Mouse (Mus musculus) adrenal gland (tissue): ENCODE results near the gene Eef2.
"Not testable (repeated sequence)": the region's sequence is repeated elsewhere in the genome, so short reads cannot be mapped to it uniquely, and the experiment has no call there.

Experiments used
- intact Hi-C: fragments of 180-260 bp; cut with DNase I; formaldehyde crosslinking; loops from one replicate; pipeline ENCODE4 v1.15.1; 2025

The Eef2 gene

GRCm38 (mm10) chr10:81198230-81198629, 21.8 kb downstream of the Eef2 start:
- intact Hi-C loops, result loop anchor here (5.0 kb wide), 1 partner anchor 34 kb away; the partner anchor contains the start of genes Atcay and Zfr2

GRCm38 (mm10) chr10:81198990-81199389, 22.6 kb downstream of the Eef2 start:
- intact Hi-C loops, result loop anchor here (5.0 kb wide), 1 partner anchor 33 kb away; the partner anchor contains the start of genes Atcay and Zfr2

- intact Hi-C loops, result no loop called here
Observed at GRCm38 (mm10) chr10:81200141-81200540, 23.7 kb downstream of the Eef2 start.

- intact Hi-C loops, result no loop called here
Observed at GRCm38 (mm10) chr10:81200605-81201287, 24.3 kb downstream of the Eef2 start.

GRCm38 (mm10) chr10:81201807-81202758, 25.7 kb downstream of the Eef2 start, which contains the start of gene Nmrk2:
Gene Nmrk2 (minus strand): TSS chr10:81202051.
- intact Hi-C loops, result no loop called here

GRCm38 (mm10) chr10:81202978-81203720, 26.7 kb downstream of the Eef2 start:
- intact Hi-C loops, result no loop called here

GRCm38 (mm10) chr10:81204137-81204536, 27.7 kb downstream of the Eef2 start:
- intact Hi-C loops, result no loop called here

GRCm38 (mm10) chr10:81210154-81210553, 33.7 kb downstream of the Eef2 start:
- intact Hi-C loops, result loop anchor here (10.0 kb wide), 1 partner anchor 245 kb away; the partner anchor contains the start of gene Nfic

- intact Hi-C loops, result loop anchor here (10.0 kb wide), 1 partner anchor 239 kb away; the partner anchor contains the start of gene Nfic
Observed at GRCm38 (mm10) chr10:81216260-81216659, 39.8 kb downstream of the Eef2 start.

GRCm38 (mm10) chr10:81216810-81217209, 40.4 kb downstream of the Eef2 start:
- intact Hi-C loops, result loop anchor here (10.0 kb wide), 1 partner anchor 238 kb away; the partner anchor contains the start of gene Nfic

GRCm38 (mm10) chr10:81217267-81217666, 40.8 kb downstream of the Eef2 start:
- intact Hi-C loops, result loop anchor here (10.0 kb wide), 1 partner anchor 238 kb away; the partner anchor contains the start of gene Nfic

GRCm38 (mm10) chr10:81217964-81218363, 41.5 kb downstream of the Eef2 start:
- intact Hi-C loops, result loop anchor here (2.0 to 10.0 kb wide), 2 partner anchors 23 to 237 kb away; partner anchors contain the start of gene Nfic

- intact Hi-C loops, result no loop called here
Observed at GRCm38 (mm10) chr10:81221402-81222015, 45.1 kb downstream of the Eef2 start.

- intact Hi-C loops, result not testable (repeated sequence)
Observed at GRCm38 (mm10) chr10:81223731-81224130, 47.3 kb downstream of the Eef2 start.

- intact Hi-C loops, result loop anchor here (5.0 kb wide), 1 partner anchor 33 kb away; no protein-coding TSS in a partner anchor
Observed at GRCm38 (mm10) chr10:81229735-81230437, 53.5 kb downstream of the Eef2 start.

GRCm38 (mm10) chr10:81230438-81231332, 54.3 kb downstream of the Eef2 start, which contains the start of gene Atcay:
Gene Atcay (minus strand): TSS chr10:81230833.
- intact Hi-C loops, result loop anchor here (5.0 kb wide), 1 partner anchor 33 kb away; no protein-coding TSS in a partner anchor

GRCm38 (mm10) chr10:81231436-81231835, 55.0 kb downstream of the Eef2 start:
- intact Hi-C loops, result loop anchor here (5.0 kb wide), 1 partner anchor 34 kb away; no protein-coding TSS in a partner anchor
